Mouse (Mus musculus): ENCODE results near the gene Aip. TPM values are rescaled to one million over a fixed set of nuclear protein-coding genes. Genes with fewer than 3 reads are reported as not detected.

Gene Aip
- polyA plus RNA-seq, 1 experiment from 2014 or later, result 120 TPM

- Histone ChIP-seq H3K9ac (replicated peaks; ENCODE audit: low read length) (no peak overlapping the region), H3K27me3 (ENCODE audit: insufficient read depth, low read length) (no peaks in the 10 kb centered on the region), H3K27ac (ENCODE audit: low read length) (no peak overlapping the region; the same call in 1 of the 2 replicates), H3K4me1 (ENCODE audit: insufficient read depth, low read length) (peaks cover 24% of the 10 kb centered on the region), H3K9me3 (ENCODE audit: low read length) (no peaks in the 10 kb centered on the region), H3K4me2 (replicated peaks; ENCODE audit: low read depth, low read length) (no peak overlapping the region), H3K36me3 (ENCODE audit: insufficient read depth, low read length) (peaks cover 33% of the 10 kb centered on the region), H3K4me3 (ENCODE audit: low read length) (no peak overlapping the region)
- 92% methylated on average over 10 of the region's 10 CpGs for WGBS
- no peak for ATAC-seq (ENCODE audit: low FRiP score, low TSS enrichment)
Measured at GRCm38 (mm10) chr19:4115144-4115543, 10.5 kb downstream of the Aip start.

- WGBS, result 84% methylated on average over 10 of the region's 10 CpGs
- no peak for ATAC-seq (ENCODE audit: low FRiP score, low TSS enrichment)
- peaks cover 33% of the 10 kb centered on the region for H3K36me3 ChIP-seq (ENCODE audit: insufficient read depth, low read length)
Measured at GRCm38 (mm10) chr19:4114551-4114950, 11.1 kb downstream of the Aip start.

DNA sequence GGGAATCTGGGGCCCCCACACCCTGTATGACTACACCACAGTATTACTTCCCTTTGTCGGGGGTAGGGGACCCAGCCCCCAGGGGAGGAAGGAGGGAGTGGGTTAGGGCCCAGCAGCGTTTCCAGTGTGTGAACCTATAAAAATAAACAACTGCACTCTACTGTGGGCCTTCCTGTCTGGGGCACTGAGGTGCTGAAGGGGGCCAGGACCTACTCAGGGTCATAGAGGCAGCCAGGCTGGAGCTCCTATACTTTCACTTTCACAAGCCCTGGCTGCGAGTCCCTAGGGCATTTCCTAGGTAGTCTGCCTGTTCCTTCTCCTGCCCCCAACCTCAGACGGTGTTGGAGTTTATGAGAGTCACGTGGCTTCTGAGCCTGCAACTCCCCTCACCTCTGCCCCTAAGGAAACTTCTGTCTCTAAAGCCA lies 11.8 kb downstream of the Aip start:
- no peak overlapping the region; the same call in 1 of the 2 replicates for H3K4me2 ChIP-seq (replicated peaks; ENCODE audit: low read depth, low read length)
- H3K4me3 ChIP-seq (ENCODE audit: low read length), result no peak overlapping the region
- H3K9me3 ChIP-seq (ENCODE audit: low read length), result no peaks in the 10 kb centered on the region
- H3K4me1 ChIP-seq (ENCODE audit: insufficient read depth, low read length), result peaks cover 22% of the 10 kb centered on the region
- peaks cover 33% of the 10 kb centered on the region for H3K36me3 ChIP-seq (ENCODE audit: insufficient read depth, low read length)
- H3K27me3 ChIP-seq (ENCODE audit: insufficient read depth, low read length), result no peaks in the 10 kb centered on the region
- H3K27ac ChIP-seq (ENCODE audit: low read length), result peak overlapping the region; percentile 87
- ATAC-seq (ENCODE audit: low FRiP score, low TSS enrichment), result peak; percentile 80
- 3% methylated on average over 5 of the region's 5 CpGs for WGBS
- H3K9ac ChIP-seq (replicated peaks; ENCODE audit: low read length), result peak overlapping the region; percentile 22

More at GRCm38 (mm10) chr19:4114551-4114950, 11.1 kb downstream of the Aip start:
- Histone ChIP-seq H3K9ac (replicated peaks; ENCODE audit: low read length) (no peak overlapping the region; the same call in 1 of the 2 replicates), H3K27me3 (ENCODE audit: insufficient read depth, low read length) (no peaks in the 10 kb centered on the region), H3K4me1 (ENCODE audit: insufficient read depth, low read length) (peaks cover 22% of the 10 kb centered on the region), H3K4me2 (replicated peaks; ENCODE audit: low read depth, low read length) (no peak overlapping the region), H3K27ac (ENCODE audit: low read length) (peak overlapping the region; percentile 87), H3K4me3 (ENCODE audit: low read length) (no peak overlapping the region), H3K9me3 (ENCODE audit: low read length) (no peaks in the 10 kb centered on the region)

DNA sequence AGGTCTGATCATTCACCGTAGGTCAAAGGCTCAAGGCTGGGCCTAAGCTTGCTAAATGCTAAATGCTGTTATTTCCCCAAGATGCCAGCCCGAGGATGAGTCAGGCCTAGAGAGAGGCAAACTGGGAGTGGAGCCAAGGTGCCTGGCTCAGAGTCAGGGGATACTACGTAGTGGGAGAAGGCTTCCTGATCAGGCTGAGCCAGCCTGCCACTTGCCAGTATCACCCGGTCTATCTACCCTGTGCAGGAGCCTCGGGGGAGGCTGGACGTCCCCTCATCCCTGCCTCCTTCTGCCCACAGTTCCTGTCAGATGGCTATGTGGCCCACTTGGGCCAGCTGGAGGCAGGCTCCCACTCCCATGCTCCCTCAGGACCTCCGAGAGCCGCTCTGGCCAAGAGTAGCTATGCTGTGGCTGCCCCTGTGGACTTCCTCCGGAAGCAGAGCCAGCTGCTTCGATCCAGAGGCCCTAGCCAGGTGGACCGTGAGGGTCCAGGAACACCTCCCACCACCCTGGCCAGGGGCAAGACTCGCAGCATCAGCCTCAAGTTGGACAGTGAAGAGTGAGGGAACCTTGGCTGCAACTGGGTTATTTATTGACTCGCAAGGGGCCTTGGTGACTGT lies 12.4 kb downstream of the Aip start:
- peak overlapping the region; percentile 87 for H3K27ac ChIP-seq (ENCODE audit: low read length)
- 39% methylated on average over 13 of the region's 13 CpGs for WGBS
- peak overlapping the region; percentile 22 for H3K9ac ChIP-seq (replicated peaks; ENCODE audit: low read length)
- no peak overlapping the region for H3K4me3 ChIP-seq (ENCODE audit: low read length)
- H3K27me3 ChIP-seq (ENCODE audit: insufficient read depth, low read length), result no peaks in the 10 kb centered on the region
- H3K4me2 ChIP-seq (replicated peaks; ENCODE audit: low read depth, low read length), result no peak overlapping the region; the same call in 1 of the 2 replicates
- peaks cover 22% of the 10 kb centered on the region for H3K4me1 ChIP-seq (ENCODE audit: insufficient read depth, low read length)
- ATAC-seq (ENCODE audit: low FRiP score, low TSS enrichment), result peak; percentile 31
- peaks cover 33% of the 10 kb centered on the region for H3K36me3 ChIP-seq (ENCODE audit: insufficient read depth, low read length)
- H3K9me3 ChIP-seq (ENCODE audit: low read length), result no peaks in the 10 kb centered on the region

GRCm38 (mm10) chr19:4112063-4112960 lies 13.3 kb downstream of the Aip start:
- no peak for ATAC-seq (ENCODE audit: low FRiP score, low TSS enrichment)
- H3K9me3 ChIP-seq (ENCODE audit: low read length), result no peaks in the 10 kb centered on the region
- peaks cover 22% of the 10 kb centered on the region for H3K4me1 ChIP-seq (ENCODE audit: insufficient read depth, low read length)
- H3K27ac ChIP-seq (ENCODE audit: low read length), result peak overlapping the region; percentile 87; the same call in 1 of the 2 replicates
- no peaks in the 10 kb centered on the region for H3K27me3 ChIP-seq (ENCODE audit: insufficient read depth, low read length)
- H3K9ac ChIP-seq (replicated peaks; ENCODE audit: low read length), result no peak overlapping the region
- H3K4me2 ChIP-seq (replicated peaks; ENCODE audit: low read depth, low read length), result no peak overlapping the region
- H3K4me3 ChIP-seq (ENCODE audit: low read length), result no peak overlapping the region
- 97% methylated on average over 26 of the region's 26 CpGs for WGBS
- peaks cover 26% of the 10 kb centered on the region for H3K36me3 ChIP-seq (ENCODE audit: insufficient read depth, low read length)

- Histone ChIP-seq H3K27me3 (ENCODE audit: insufficient read depth, low read length) (no peaks in the 10 kb centered on the region), H3K9me3 (ENCODE audit: low read length) (no peaks in the 10 kb centered on the region), H3K4me3 (ENCODE audit: low read length) (no peak overlapping the region), H3K9ac (replicated peaks; ENCODE audit: low read length) (no peak overlapping the region), H3K36me3 (ENCODE audit: insufficient read depth, low read length) (peaks cover 8% of the 10 kb centered on the region), H3K27ac (ENCODE audit: low read length) (no peak overlapping the region), H3K4me2 (replicated peaks; ENCODE audit: low read depth, low read length) (no peak overlapping the region), H3K4me1 (ENCODE audit: insufficient read depth, low read length) (peaks cover 11% of the 10 kb centered on the region)
- WGBS, result 84% methylated on average over 9 of the region's 9 CpGs
- no peak for ATAC-seq (ENCODE audit: low FRiP score, low TSS enrichment)
Measured at GRCm38 (mm10) chr19:4108535-4108934, 17.1 kb downstream of the Aip start.

DNA sequence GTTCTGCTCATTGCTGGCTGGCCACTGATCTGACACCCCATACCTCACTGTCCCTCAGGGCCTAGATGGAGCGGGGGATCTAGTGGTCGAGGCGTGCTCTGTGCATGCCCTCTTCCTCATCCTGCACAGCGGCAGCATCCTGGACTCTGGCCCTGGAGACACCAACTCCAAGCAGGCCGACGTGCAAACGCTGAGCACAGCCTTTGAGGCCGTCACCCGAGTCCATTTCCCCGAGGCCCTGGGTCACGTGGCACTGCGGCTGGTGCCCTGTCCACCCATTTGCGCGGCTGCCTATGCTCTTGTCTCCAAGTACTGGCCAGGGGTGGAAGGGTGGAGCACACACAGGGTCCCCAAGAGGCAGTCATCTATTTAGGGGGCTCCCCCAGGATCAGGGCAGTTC lies 19.0 kb downstream of the Aip start:
- Histone ChIP-seq H3K27me3 (ENCODE audit: insufficient read depth, low read length) (peaks cover 5% of the 10 kb centered on the region; the same call in 1 of the 2 replicates), H3K9ac (replicated peaks; ENCODE audit: low read length) (no peak overlapping the region), H3K36me3 (ENCODE audit: insufficient read depth, low read length) (peaks cover under 1% of the 10 kb centered on the region; the same call in 1 of the 2 replicates), H3K4me1 (ENCODE audit: insufficient read depth, low read length) (no peaks in the 10 kb centered on the region), H3K9me3 (ENCODE audit: low read length) (no peaks in the 10 kb centered on the region), H3K27ac (ENCODE audit: low read length) (no peak overlapping the region), H3K4me3 (ENCODE audit: low read length) (no peak overlapping the region), H3K4me2 (replicated peaks; ENCODE audit: low read depth, low read length) (no peak overlapping the region)
- ATAC-seq (ENCODE audit: low FRiP score, low TSS enrichment), result no peak
- WGBS, result 87% methylated on average over 14 of the region's 14 CpGs

GRCm38 (mm10) chr19:4104675-4105194 lies 20.9 kb downstream of the Aip start:
- 85% methylated on average over 16 of the region's 16 CpGs for WGBS
- ATAC-seq (ENCODE audit: low FRiP score, low TSS enrichment), result no peak
- Histone ChIP-seq H3K4me3 (ENCODE audit: low read length) (no peak overlapping the region), H3K4me2 (replicated peaks; ENCODE audit: low read depth, low read length) (no peak overlapping the region), H3K9ac (replicated peaks; ENCODE audit: low read length) (no peak overlapping the region), H3K36me3 (ENCODE audit: insufficient read depth, low read length) (no peaks in the 10 kb centered on the region; the same call in 1 of the 2 replicates), H3K27ac (ENCODE audit: low read length) (no peak overlapping the region), H3K27me3 (ENCODE audit: insufficient read depth, low read length) (peaks cover 23% of the 10 kb centered on the region), H3K9me3 (ENCODE audit: low read length) (no peaks in the 10 kb centered on the region), H3K4me1 (ENCODE audit: insufficient read depth, low read length) (peaks cover 17% of the 10 kb centered on the region)

GRCm38 (mm10) chr19:4103792-4104191 lies 21.9 kb downstream of the Aip start:
- Histone ChIP-seq H3K9me3 (ENCODE audit: low read length) (no peaks in the 10 kb centered on the region), H3K4me2 (replicated peaks; ENCODE audit: low read depth, low read length) (no peak overlapping the region), H3K27ac (ENCODE audit: low read length) (no peak overlapping the region), H3K36me3 (ENCODE audit: insufficient read depth, low read length) (no peaks in the 10 kb centered on the region), H3K9ac (replicated peaks; ENCODE audit: low read length) (no peak overlapping the region), H3K4me3 (ENCODE audit: low read length) (no peak overlapping the region), H3K27me3 (ENCODE audit: insufficient read depth, low read length) (peaks cover 25% of the 10 kb centered on the region), H3K4me1 (ENCODE audit: insufficient read depth, low read length) (peaks cover 25% of the 10 kb centered on the region)
- ATAC-seq (ENCODE audit: low FRiP score, low TSS enrichment), result no peak
- 71% methylated on average over 3 of the region's 3 CpGs for WGBS
